Mouse (Mus musculus) left cerebral cortex, adult 11 months (tissue): ENCODE data around the gene Ntm.

ENCODE experiments used
- DNase-seq: peaks from one replicate; pipeline ENCODE4 v3.0.0; 2022; ENCODE audit warnings: low spot score

Ntm gene

DNA sequence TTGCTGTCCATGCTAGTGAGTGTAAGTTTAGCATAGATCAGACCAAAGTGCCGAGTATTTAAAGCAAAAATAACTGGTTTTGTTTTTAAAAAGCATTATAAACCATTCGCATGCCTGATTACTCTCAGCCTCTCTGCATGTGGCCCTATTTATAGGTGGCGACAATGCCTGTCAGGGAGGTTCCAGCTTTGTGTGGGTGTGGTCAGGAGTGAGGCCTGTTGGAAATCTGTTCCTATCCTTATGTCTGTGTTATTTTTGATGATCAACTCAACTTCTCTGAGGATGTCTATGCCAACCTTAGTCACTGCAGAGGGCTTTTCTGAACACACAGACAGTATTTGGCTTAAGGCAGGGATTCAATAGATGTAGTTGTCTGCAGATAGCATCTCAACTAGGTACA, 78.9 kb downstream of the Ntm start:
- no peak for DNase-seq

DNA sequence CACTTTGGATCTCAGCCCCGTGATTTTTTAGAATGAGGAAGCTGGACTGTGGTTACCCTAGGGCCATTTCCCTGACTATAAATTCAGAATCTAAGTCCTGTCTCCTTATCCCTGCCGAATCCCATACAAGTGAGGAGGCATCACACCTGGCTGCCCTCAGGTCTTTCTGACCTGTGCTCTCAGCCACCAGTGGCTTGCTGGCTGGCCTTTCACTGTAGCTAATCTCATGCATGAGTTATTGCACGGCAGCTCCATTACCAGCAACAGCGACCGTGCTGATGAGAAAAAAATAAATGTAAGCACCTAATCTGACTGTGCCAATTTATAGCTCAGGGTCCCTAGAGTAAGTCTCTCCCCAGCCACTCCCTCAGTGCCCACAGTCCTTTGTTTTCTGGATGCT, 81.3 kb downstream of the Ntm start:
- no peak for DNase-seq

GRCm38 (mm10) chr9:29877583-29877982, 85.4 kb downstream of the Ntm start:
- DNase-seq: peak; percentile 22

DNA sequence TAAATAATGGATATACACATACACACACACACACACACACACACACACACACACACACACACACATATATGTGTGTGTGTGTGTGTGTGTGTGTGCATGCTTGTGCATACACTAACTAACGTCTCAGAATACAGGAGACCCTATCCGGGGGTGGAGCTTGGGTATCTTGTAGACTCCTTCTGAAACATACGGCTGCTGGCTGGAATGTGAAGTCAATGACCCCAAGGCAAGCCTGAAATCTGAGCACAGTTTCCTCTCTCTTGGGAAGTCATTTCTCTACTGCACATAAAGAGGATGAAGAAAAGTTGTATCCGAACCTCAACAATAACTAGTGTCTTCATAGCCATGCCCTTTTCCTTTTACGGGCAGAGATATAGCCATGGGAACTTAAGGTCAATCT, 95.2 kb downstream of the Ntm start:
- no peak for DNase-seq

DNA sequence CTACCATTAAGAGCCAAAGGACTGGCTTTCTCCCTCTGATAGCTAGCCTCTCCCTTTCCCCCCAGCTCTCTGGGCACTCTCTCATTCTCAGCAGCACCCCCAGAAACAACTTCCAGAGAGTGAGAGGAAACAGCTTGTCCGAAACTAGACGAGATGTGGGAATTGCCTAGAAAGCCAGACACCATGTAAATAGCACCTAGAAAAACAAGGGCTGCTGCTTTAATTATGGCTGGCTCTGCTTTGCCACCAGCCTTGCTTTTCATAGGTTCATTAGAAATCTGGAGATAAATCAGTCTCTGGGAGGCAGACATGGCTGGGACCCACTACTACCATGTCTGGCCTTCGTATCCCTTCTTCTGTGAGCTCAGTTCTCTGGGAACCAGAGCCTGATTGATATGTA, 96.1 kb downstream of the Ntm start:
- DNase-seq: no peak

DNA sequence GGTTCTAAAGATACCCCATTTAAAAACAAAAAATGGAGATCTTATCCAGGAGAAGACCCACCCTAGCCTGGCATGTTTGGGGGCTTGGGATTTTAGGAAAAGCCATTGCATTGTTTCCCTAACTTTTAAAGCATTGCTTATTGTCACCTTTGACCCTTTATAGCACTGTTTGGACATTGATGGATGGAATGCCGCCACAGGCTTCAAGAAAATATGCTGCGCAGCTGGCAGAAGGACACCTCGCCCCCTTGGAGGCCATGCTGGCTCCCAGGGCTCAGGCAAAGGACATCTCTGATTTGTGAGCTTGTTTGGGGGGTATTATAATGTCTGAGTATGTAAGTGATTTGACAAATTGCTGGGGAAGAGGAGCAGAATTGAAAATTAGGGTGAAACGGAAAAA, 96.8 kb downstream of the Ntm start:
- DNase-seq: no peak

DNA sequence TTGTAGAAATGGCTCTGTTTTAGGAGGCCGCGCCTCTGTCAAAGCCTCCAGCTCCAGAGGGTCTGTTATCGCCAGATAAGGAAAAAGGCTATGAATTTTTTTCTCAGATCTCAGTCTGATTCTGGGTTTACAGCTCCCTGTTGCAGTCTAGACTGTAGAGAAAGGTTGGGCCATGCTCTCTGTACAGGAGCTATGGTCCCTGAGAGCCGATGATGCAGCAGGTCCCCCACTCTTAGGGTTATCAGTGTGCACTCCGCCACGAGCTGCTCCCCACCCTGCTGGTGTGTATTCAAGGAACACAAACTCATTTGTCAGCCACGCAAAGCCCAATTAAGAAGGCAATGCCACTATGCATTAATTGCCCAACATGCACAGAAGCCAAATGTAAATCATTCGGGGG, 97.4 kb downstream of the Ntm start:
- no peak for DNase-seq

DNA sequence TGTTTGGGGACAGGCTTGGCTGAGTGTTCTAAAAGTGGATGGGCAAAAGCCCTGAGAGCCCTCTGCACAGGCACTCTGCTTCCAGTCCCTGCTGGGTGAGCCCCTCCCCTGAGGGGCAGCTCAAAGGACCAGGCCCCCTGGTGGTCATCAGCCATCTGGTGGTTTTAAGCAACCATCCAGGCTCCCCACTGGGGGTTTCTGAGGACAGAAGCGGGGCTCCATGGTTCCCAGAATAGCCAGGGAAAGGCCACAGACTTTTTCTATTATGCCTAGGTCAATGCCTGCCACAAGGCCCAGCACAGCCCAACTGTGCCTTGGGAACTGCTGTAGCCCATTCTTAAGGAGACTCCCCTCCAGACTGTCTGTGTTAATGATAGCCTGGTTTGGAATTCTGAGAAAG, 98.1 kb downstream of the Ntm start:
- no peak for DNase-seq

DNA sequence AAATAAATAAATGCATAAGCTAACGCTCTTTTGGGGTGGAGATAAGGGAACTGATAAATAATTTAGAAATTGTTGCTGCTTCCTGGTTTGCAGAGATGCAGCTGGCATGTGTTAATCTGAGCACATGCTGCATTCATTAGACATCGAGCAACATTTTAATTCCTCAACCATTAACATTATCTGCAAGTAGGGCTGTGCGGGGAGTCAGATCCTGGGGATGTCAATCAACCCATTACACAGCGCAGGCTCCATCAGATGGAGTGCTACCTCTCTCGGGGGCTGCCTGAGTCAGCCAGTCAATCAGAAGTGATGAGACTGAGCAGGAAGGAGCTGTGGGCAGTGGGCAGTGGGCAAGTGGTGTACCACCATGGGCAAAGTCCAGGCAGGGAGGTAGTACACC, 100.5 kb downstream of the Ntm start:
- DNase-seq: no peak

GRCm38 (mm10) chr9:29859256-29860048, 103.5 kb downstream of the Ntm start:
- DNase-seq: no peak

DNA sequence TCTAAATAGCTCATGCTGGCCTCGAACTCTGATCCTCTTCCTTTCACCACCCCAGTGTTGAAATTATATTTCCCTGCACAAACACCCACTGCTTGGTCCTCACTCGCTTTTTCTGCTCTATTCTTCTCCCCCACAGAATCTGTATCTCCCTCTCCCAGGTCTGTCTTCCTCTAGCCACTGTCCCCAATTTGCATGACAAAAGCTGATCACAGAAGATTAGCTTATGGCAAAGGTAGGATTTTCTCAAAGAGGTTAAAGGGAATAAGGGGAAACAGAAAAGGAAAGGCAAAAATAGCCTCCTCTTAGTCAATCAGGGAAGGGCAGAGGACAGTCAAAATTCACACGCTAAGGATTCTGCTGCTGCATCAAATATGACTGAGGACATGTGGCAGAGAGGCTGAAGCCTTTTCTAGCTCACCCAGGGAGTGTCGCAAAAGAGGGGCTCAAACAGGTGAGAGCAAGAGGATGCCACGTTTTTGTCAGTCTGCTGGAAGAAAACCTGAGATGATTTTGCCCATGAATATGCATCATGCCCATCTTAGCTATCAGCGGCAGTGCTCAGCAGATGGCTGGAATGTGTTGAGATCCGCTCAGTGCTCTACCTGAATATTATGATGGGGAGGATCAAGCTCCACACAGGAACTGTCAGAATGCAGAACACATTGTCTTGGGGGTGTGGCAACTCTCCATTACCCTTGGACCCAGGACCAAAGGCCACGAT, 114.0 kb downstream of the Ntm start:
- no peak for DNase-seq

- no peak for DNase-seq
Measured at GRCm38 (mm10) chr9:29837344-29837743, 125.6 kb downstream of the Ntm start.

GRCm38 (mm10) chr9:29834911-29835310, 128.0 kb downstream of the Ntm start:
- DNase-seq: no peak

DNA sequence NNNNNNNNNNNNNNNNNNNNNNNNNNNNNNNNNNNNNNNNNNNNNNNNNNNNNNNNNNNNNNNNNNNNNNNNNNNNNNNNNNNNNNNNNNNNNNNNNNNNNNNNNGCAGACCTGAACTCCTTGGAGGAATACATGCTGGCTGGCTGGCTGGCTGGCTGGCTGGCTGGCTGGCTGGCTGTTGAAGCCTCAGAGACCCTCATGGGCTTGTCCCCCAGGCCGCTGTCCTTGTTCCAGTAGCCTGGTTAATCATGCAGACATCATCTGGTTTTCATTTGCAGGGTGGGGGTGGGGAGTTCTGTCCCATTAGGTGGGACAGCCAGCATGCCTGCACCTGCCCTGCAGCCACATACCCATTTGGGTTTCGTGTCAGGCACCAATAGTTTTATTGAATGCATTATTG, 129.2 kb downstream of the Ntm start:
- DNase-seq: no peak

DNA sequence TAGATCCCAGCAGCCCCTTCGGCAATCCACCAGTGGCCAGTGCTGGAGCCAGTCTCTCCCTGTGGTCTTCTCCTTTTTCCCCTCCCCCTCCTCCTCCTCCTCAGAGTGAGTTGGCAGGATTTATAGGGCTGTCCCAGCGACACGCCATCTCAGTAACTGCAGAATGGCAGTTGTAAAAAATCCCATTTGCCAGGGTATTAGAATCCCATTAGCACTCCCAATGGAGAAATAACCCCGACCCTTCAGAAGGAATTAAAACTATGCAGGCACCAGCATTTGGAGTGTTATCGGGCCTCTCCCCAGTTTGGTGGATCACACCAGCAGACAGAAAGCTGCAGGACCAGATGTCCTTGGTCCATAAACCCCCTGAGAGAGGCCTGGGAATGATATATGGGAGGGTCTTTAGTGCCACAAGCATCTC, 135.7 kb downstream of the Ntm start:
- no peak for DNase-seq

- DNase-seq: no peak
Measured at GRCm38 (mm10) chr9:29825236-29825635, 137.7 kb downstream of the Ntm start.

DNA sequence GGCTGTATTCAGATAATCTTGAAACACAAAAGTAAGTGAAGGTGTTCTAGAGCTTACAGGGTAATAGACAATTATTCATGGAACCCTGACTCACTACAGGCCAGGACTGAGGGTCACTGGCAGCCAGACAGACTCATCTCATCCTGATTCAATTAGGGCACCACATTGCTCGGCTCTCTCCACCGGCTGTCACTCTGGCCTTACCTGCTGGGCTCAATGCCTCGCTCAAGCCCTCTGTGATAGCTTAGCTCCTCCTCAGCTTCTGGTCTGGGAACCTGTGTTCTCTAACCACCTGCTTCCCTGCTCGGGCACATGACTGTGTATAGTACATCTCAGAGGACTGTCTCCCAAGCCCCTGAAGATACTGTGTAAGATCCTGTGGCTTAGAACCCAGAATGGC, 139.2 kb downstream of the Ntm start:
- no peak for DNase-seq

- no peak for DNase-seq
Measured at GRCm38 (mm10) chr9:29812685-29813084, 150.3 kb downstream of the Ntm start.

- no peak for DNase-seq
Measured at GRCm38 (mm10) chr9:29806790-29807189, 156.2 kb downstream of the Ntm start.

DNA sequence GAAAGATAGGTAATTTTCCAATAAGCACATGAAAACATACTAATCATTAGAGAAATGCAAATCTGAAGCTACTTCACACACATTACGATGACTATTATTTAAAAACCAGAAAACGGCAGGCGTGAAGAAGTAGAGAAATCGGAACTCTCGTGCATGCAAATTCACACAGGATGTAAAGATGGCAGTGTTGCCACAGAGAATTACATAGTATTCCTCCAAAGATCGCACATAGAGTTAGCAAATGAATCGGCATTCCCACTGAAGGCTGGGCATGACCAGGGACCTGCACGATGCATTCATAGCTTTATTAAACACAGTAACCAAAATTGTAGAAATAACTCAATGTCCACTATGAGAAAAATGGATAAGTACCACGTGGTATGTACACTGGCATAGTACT, 158.5 kb downstream of the Ntm start:
- no peak for DNase-seq

GRCm38 (mm10) chr9:29803738-29804285, 159.1 kb downstream of the Ntm start:
- no peak for DNase-seq

DNA sequence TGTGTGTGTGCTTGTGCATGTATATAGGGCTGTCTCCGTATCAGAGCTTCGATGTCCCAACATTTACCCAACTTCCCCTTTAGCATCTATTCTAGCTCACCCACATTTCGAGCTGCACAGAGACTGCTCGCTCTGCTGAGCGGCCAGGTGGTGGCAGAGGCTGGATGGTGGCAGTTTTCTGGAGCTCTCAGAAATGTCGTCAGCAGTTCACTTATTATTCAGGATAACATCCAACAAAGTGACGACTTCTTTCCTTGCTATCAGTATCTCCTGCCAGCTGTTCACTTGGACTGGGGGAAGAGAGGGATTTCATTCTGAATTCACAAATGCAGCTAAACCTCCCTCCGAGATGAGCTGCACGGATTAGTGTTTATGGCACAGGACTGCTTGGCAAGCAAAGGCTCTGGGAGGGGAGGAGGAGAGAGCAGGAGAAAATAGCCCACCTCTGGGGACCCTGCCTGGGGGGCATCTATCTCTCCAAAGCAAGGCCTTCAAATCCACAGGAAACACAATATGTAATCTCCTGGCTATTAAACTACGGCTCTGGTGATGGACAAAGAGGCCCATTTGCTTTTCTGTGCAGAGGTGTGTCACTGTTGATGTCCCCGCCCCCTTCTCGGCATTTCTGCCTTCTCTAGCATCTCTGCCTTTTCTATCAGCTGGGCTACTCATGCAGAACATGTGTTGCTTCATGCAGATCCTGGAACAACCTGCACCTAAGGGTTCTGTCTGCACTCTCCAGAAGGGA, 159.8 kb downstream of the Ntm start:
- DNase-seq: peak; percentile 53
